In the genomic region with DNA sequence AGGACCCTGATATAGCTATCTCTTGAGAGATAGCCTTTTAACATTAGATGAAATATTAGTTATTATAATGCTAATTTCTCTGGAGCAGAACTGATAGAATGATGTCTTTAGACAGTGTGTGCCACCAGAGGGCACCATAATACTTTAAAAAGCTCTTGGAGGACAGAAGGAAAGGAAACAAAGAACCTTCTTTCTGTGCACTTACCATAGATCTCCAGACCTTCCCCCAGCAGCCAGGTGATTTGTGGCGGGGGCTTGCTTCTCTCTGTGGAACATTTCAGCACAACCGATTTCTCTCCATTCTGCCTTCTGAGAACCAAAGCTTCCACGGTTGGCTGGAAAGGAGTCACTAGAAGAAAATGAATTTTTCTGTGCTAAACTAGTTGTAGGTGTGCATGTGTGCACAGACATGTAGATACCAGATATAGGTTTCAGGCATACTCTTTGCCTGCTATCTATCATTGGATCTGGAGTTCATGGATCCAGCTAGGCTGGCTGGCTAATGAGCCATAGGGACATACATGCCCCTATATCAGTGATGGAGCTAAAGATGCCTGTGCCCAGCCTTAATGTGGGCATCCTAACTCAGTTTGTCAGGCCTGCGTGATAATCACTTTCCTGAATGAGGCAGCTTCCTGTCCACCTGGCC, we compare ENCODE assay signal across 9 mouse cellular contexts. TPM values are rescaled to one million over a fixed set of nuclear protein-coding genes. Genes with fewer than 3 reads are reported as not detected.
DNase-seq lines count a peak whose midpoint lies in the region; ATAC-seq lines count a peak whose summit lies in the region.
"Had no signal": no experiment of that assay in that cellular context is flagged by ENCODE, and none has a peak within 500 bp of the region (broad histone marks: within the 10 kb centered on the region; RNA-seq: fewer than 3 reads in every experiment).

No protein-coding gene starts in this region.

- WGBS in embryonic facial prominence, embryonic 11.5 days = 44% methylated on average over 4 of the region's 4 CpGs
- WGBS in midbrain, embryonic 10.5 days = 53% methylated on average over 4 of the region's 4 CpGs

- no peaks in the 10 kb centered on the region for H3K36me3 ChIP-seq in embryonic facial prominence, embryonic 11.5 days (replicated peaks; ENCODE audit: control insufficient read depth, insufficient read depth, low read depth, low read length)
- H3K36me3 ChIP-seq in midbrain, embryonic 10.5 days = no peaks in the 10 kb centered on the region

- DNase-seq in left cerebral cortex, adult 11 months (ENCODE audit: low spot score) = peak; percentile 47
- DNase-seq in left cerebral cortex, adult 8-10 months (ENCODE audit: low spot score in 2 of 2) = no peak
- peak; percentile 71 for DNase-seq in adrenal gland, postnatal 14 days
- peak; percentile 84 for DNase-seq in embryonic facial prominence, embryonic 11.5 days (ENCODE audit: low spot score)
- DNase-seq in heart, postnatal 4 days = peak; percentile 68
- DNase-seq in layer of hippocampus, postnatal 10 days (ENCODE audit: low spot score in 2 of 2) = peak; percentile 74 to 80
- peak; percentile 31 for DNase-seq in midbrain, embryonic 10.5 days (ENCODE audit: low spot score)
- DNase-seq in spleen, postnatal 10 days (ENCODE audit: low spot score in 2 of 2) = peak; percentile 11 to 58

- H3K4me2 ChIP-seq in embryonic facial prominence, embryonic 11.5 days (ENCODE audit: low read depth, low read length) = no peak overlapping the region

- no peak overlapping the region for H3K9ac ChIP-seq in embryonic facial prominence, embryonic 11.5 days (replicated peaks; ENCODE audit: low read length)

- no peaks in the 10 kb centered on the region for H3K27me3 ChIP-seq in embryonic facial prominence, embryonic 11.5 days (ENCODE audit: control insufficient read depth, insufficient read depth, low read length)
- H3K27me3 ChIP-seq in midbrain, embryonic 10.5 days (ENCODE audit: low read depth, poor library complexity, severe bottlenecking) = no peaks in the 10 kb centered on the region

- no peak for ATAC-seq in embryonic facial prominence, embryonic 11.5 days (replicated peaks; ENCODE audit: insufficient number of reproducible peaks, low FRiP score, low TSS enrichment, low read depth)

- no peaks in the 10 kb centered on the region for H3K4me1 ChIP-seq in embryonic facial prominence, embryonic 11.5 days (ENCODE audit: control insufficient read depth, insufficient read depth, low read length)
- H3K4me1 ChIP-seq in midbrain, embryonic 10.5 days = peaks cover 11% of the 10 kb centered on the region; the same call in 1 of the 2 replicates

- no peak overlapping the region for H3K27ac ChIP-seq in embryonic facial prominence, embryonic 11.5 days (replicated peaks; ENCODE audit: low read depth, low read length)
- peak overlapping the region; percentile 74 for H3K27ac ChIP-seq in midbrain, embryonic 10.5 days (replicated peaks)
- H3K27ac ChIP-seq: macrophage had no signal

- no peak overlapping the region for H3K4me3 ChIP-seq in embryonic facial prominence, embryonic 11.5 days (ENCODE audit: low read depth, low read length)
- H3K4me3 ChIP-seq in midbrain, embryonic 10.5 days = no peak overlapping the region

- no peaks in the 10 kb centered on the region for H3K9me3 ChIP-seq in embryonic facial prominence, embryonic 11.5 days (replicated peaks; ENCODE audit: control insufficient read depth, low read length)
- H3K9me3 ChIP-seq in midbrain, embryonic 10.5 days (replicated peaks) = no peaks in the 10 kb centered on the region

RNA-seq across cellular contexts. Expression of gene Crtam, which starts 14.4 kb away (rescaled TPM):
- under 1 TPM in 2 of 4 experiments, not detected in 2; 0.13 to 0.23 TPM for total RNA-seq in left cerebral cortex, adult 8-10 months (2022)
- 0.26 TPM in 1 of 2 replicates, not detected in the other for total RNA-seq in adrenal gland, postnatal 14 days (2021)
- polyA plus RNA-seq in embryonic facial prominence, embryonic 11.5 days (2014; fragmentation: Nextera tagmentation; extraction: Ambion mirVana) = 0.32 TPM in 1 of 2 replicates, not detected in the other
- total RNA-seq in heart, postnatal 4 days (2021) = under 1 TPM; 0.10 to 0.16 TPM
- total RNA-seq in layer of hippocampus, postnatal 10 days (2021) = not detected
- polyA plus RNA-seq in midbrain, embryonic 10.5 days (2016; fragmentation: Nextera tagmentation; extraction: Ambion mirVana) = not detected in 2 replicates
- polyA plus RNA-seq: macrophage had no signal

RNA-seq across cellular contexts. Expression of gene Jhy, which starts 26.1 kb away (rescaled TPM):
- total RNA-seq in left cerebral cortex, adult 8-10 months (2022) = under 1 TPM; 0.34 to 0.60 (median 0.55) TPM
- total RNA-seq in adrenal gland, postnatal 14 days (2021) = not detected in 2 replicates
- polyA plus RNA-seq in embryonic facial prominence, embryonic 11.5 days (2014; fragmentation: Nextera tagmentation; extraction: Ambion mirVana) = 0.38 and 0.45 TPM in 2 replicates
- total RNA-seq in heart, postnatal 4 days (2021) = not detected
- total RNA-seq in layer of hippocampus, postnatal 10 days (2021) = under 1 TPM; 0.37 to 0.45 TPM
- 1.5 and 2.1 TPM in 2 replicates for polyA plus RNA-seq in midbrain, embryonic 10.5 days (2016; fragmentation: Nextera tagmentation; extraction: Ambion mirVana)
- polyA plus RNA-seq: macrophage had no signal

Comparison
In these comparisons a context has a peak if more than half of its experiments do, and no peak if none do; other contexts are left out.
1. DNase-seq: peak in left cerebral cortex, adult 11 months (single experiment), adrenal gland, postnatal 14 days (single experiment), embryonic facial prominence, embryonic 11.5 days (single experiment), heart, postnatal 4 days (single experiment), layer of hippocampus, postnatal 10 days (2 of 2), midbrain, embryonic 10.5 days (single experiment) and spleen, postnatal 10 days (2 of 2); none in left cerebral cortex, adult 8-10 months (0 of 2).